Mouse (Mus musculus) small intestine, adult 10 weeks (tissue): ENCODE data around the gene Gdpd2. TPM values are rescaled to one million over a fixed set of nuclear protein-coding genes. Genes with fewer than 3 reads are reported as not detected.

Experiments used
- polyA plus RNA-seq: library from polyadenylated mRNA; stranded (reverse); fragments of 350-450 nt; fragmentation: Illumina TruSeq; extraction: RNeasy Lipid Tissue Mini Kit (QIAGEN cat#74804); gene quantifications from one replicate; pipeline ENCODE4 v1.2.3, GENCODE M21; 2014; ENCODE audit warnings: low replicate concordance

Gdpd2 gene
- 104 TPM for polyA plus RNA-seq

GRCm38 (mm10) chrX:100729665-100730188 is at the start of gene Gdpd2:
TSS of gene Gdpd2 (plus strand) at chrX:100729873.

DNA sequence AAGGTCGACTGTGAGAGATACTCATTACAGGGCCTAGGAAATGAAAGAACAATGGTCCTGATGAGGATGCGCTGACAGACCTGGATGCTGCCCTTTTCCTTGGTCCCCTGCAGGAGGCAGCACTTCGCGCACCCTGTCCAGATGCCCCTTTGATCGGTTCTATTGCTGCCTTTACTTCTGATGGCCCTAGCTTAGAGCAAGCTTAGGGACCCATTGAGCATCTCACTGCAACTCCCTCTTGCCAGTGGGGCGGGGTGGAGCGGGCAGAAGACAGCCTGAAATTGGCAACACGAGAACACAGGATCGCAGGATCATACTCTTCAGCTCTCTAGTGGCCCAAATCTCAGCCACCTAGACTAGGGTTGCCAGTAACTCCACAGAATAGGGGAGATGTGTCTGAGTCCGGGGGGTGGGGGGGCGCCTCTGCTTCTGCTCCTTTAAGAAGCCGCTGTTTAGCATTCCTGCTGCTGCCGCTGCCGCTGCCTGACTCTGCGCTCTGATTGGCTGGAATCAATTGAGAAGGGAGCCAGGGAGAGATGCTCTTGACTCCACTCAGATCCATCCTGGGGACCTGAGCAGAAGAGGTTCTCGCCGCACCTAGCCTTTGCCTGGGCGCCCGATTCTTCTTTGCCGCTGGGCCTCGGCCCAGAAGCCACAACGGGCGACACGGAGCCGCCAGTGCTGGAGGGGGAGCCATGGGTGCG is 37.7 kb downstream of the Gdpd2 start, which contains the start of gene Dlg3:
Gene Dlg3 (plus strand): TSS at position 542 of the 704 bp plus-strand sequence.

Other genes starting within 250 kb of the Gdpd2 start
- 72.3 TPM for gene Igbp1, start 235.6 kb upstream of the Gdpd2 start, polyA plus RNA-seq
- not detected for gene Dgat2l6, start 205.0 kb upstream of the Gdpd2 start, polyA plus RNA-seq
- gene Awat1, start 157.6 kb upstream of the Gdpd2 start, polyA plus RNA-seq = not detected
- gene P2ry4, start 135.0 kb upstream of the Gdpd2 start, polyA plus RNA-seq = 0.22 TPM
- not detected for gene Arr3, start 124.4 kb upstream of the Gdpd2 start, polyA plus RNA-seq
- 5.5 TPM for gene Kif4, start 104.1 kb upstream of the Gdpd2 start, polyA plus RNA-seq
- gene Pdzd11, start 103.3 kb upstream of the Gdpd2 start, polyA plus RNA-seq = 78.3 TPM
- gene Dlg3, start 37.8 kb downstream of the Gdpd2 start, polyA plus RNA-seq = 57.5 TPM